8 mouse cellular contexts compared by ENCODE assay signal in the genomic region with DNA sequence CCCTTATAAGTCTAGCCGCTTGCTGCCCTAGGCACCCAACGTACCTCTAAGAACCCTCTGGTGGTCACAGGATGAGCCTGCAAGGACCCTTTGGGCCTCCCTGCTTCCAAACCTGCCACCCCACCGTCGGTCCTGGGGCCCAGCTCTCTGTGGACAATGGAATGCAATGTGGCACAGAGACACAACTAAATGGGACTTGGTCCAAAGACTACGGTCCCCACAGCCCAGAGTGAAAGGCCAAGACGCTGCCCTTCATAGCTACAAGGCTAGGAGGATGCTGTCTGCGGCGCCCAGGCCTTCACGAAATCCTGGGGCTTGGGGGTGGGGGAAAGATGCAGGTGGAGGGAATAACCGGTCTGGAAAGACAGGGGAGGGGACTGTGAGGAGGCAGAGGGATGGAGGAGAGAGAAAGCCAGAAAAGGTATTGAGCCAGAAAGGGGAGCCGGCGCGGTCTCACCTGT. TPM values are rescaled to one million over a fixed set of nuclear protein-coding genes. Genes with fewer than 3 reads are reported as not detected.
DNase-seq lines count a peak whose midpoint lies in the region; ATAC-seq and TF ChIP-seq lines count a peak whose summit lies in the region.

No protein-coding gene starts in this region.

- no peaks in the 10 kb centered on the region for H3K9me3 ChIP-seq in forebrain, embryonic 15.5 days
- H3K9me3 ChIP-seq in liver, embryonic 14.5 days (ENCODE audit: control insufficient read depth, low read length), result no peaks in the 10 kb centered on the region
- H3K9me3 ChIP-seq in stomach, postnatal 0 days (ENCODE audit: control insufficient read depth, low read length), result no peaks in the 10 kb centered on the region

- H3K27me3 ChIP-seq in forebrain, embryonic 15.5 days, result no peaks in the 10 kb centered on the region
- H3K27me3 ChIP-seq in liver, embryonic 14.5 days (ENCODE audit: control insufficient read depth, insufficient read depth, low read length), result peaks cover 36% of the 10 kb centered on the region
- H3K27me3 ChIP-seq in stomach, postnatal 0 days (ENCODE audit: control insufficient read depth, insufficient read depth, low read length), result no peaks in the 10 kb centered on the region

- peaks cover 26% of the 10 kb centered on the region for H3K36me3 ChIP-seq in forebrain, embryonic 15.5 days
- no peaks in the 10 kb centered on the region for H3K36me3 ChIP-seq in liver, embryonic 14.5 days (replicated peaks; ENCODE audit: control insufficient read depth, insufficient read depth, low read depth)
- H3K36me3 ChIP-seq in stomach, postnatal 0 days (ENCODE audit: control insufficient read depth, insufficient read depth, low read length), result no peaks in the 10 kb centered on the region

- H3K4me3 ChIP-seq in forebrain, embryonic 15.5 days, result peak overlapping the region; percentile 78
- H3K4me3 ChIP-seq in liver, embryonic 14.5 days (ENCODE audit: insufficient read depth in 1 of 2, low read depth in 2 of 2, low read length in 2 of 2), result no peak overlapping the region
- H3K4me3 ChIP-seq in stomach, postnatal 0 days (ENCODE audit: low read depth, low read length), result peak overlapping the region; percentile 37

- H3K4me2 ChIP-seq in forebrain, embryonic 15.5 days (replicated peaks), result peak overlapping the region; percentile 86
- H3K4me2 ChIP-seq in liver, embryonic 14.5 days (ENCODE audit: low read depth), result peak overlapping the region; percentile 19; the same call in 1 of the 2 replicates
- peak overlapping the region; percentile 58 for H3K4me2 ChIP-seq in stomach, postnatal 0 days (replicated peaks; ENCODE audit: low read depth)

- peak; percentile 20; the same call in 1 of the 2 replicates for TF ChIP-seq CTCF in liver, embryonic 14.5 days (IDR thresholded peaks at IDR 0.05; ENCODE audit: low read depth)
- TF ChIP-seq CTCF in stomach, postnatal 0 days (IDR thresholded peaks at IDR 0.05; ENCODE audit: low read depth), result peak; percentile 65

- 6% methylated on average over 13 of the region's 13 CpGs for WGBS in forebrain, embryonic 15.5 days
- 20% methylated on average over 13 of the region's 13 CpGs for WGBS in liver, embryonic 14.5 days (ENCODE audit: insufficient replicate concordance)
- 12% methylated on average over 10 of the region's 13 CpGs for WGBS in stomach, postnatal 0 days

- H3K9ac ChIP-seq in forebrain, embryonic 15.5 days (replicated peaks), result peak overlapping the region; percentile 78
- no peak overlapping the region for H3K9ac ChIP-seq in liver, embryonic 14.5 days (replicated peaks)
- H3K9ac ChIP-seq in stomach, postnatal 0 days (ENCODE audit: low read length), result peak overlapping the region; percentile 50

- peak; percentile 0 for ATAC-seq in forebrain, embryonic 15.5 days (replicated peaks)
- no peak for ATAC-seq in liver, embryonic 14.5 days (ENCODE audit: insufficient read depth)
- ATAC-seq in stomach, postnatal 0 days (ENCODE audit: low FRiP score, low TSS enrichment), result no peak

- TF ChIP-seq EP300 in liver, embryonic 14.5 days (IDR thresholded peaks at IDR 0.05; ENCODE audit: low read depth), result no peak
- no peak for TF ChIP-seq EP300 in stomach, postnatal 0 days (optimal IDR thresholded peaks at IDR 0.05)

- peak; percentile 42 to 59 for DNase-seq in layer of hippocampus, postnatal 14 days (ENCODE audit: low spot score in 2 of 2)
- no peak for DNase-seq in layer of hippocampus, adult 8-10 months (ENCODE audit: low spot score in 2 of 2)
- DNase-seq in cerebellum, adult 18-20 months, result peak; percentile 48 to 58
- DNase-seq in liver, embryonic 14.5 days (ENCODE audit: low read depth in 3 of 3, low spot score in 3 of 3), result no peak
- no peak for DNase-seq in stomach, postnatal 0 days (ENCODE audit: low spot score)
- no peak for DNase-seq in thymus, postnatal 25 days
- DNase-seq in kidney, postnatal 36 days, result no peak

- peaks cover 46% of the 10 kb centered on the region for H3K4me1 ChIP-seq in forebrain, embryonic 15.5 days
- H3K4me1 ChIP-seq in liver, embryonic 14.5 days (replicated peaks; ENCODE audit: control insufficient read depth in 2 of 2, insufficient read depth in 2 of 2, low read length in 1 of 2), result peaks cover 2 to 5% of the 10 kb centered on the region in 2 experiments; a peak in 3 of 4 replicates
- 0 out of 2 replicates have a peak, but pooled peaks cover 3% of the 10 kb centered on the region for H3K4me1 ChIP-seq in stomach, postnatal 0 days (replicated peaks; ENCODE audit: control insufficient read depth, insufficient read depth)

- peak overlapping the region; percentile 98 for H3K27ac ChIP-seq in forebrain, embryonic 15.5 days (replicated peaks)
- no peak overlapping the region for H3K27ac ChIP-seq in liver, embryonic 14.5 days
- peak overlapping the region; percentile 75 for H3K27ac ChIP-seq in stomach, postnatal 0 days (replicated peaks)

RNA-seq across cellular contexts. Expression of a gene that starts 0.8 kb away (rescaled TPM):
- total RNA-seq in layer of hippocampus, postnatal 14 days (2021), result 10 to 100 TPM; 58.1 to 61.9 TPM
- total RNA-seq in layer of hippocampus, adult 8-10 months (2022), result 10 to 100 TPM; 35.7 to 52.6 (median 47.5) TPM
- polyA plus RNA-seq in forebrain, embryonic 15.5 days (2015; fragmentation: Nextera tagmentation; extraction: Ambion mirVana), result 66.9 and 67.4 TPM in 2 replicates
- polyA plus RNA-seq in liver, embryonic 14.5 days (2012; rRNA removed), result 2.3 and 4.0 TPM in 2 replicates
- 6.2 and 6.4 TPM in 2 replicates for polyA plus RNA-seq in liver, embryonic 14.5 days (2014; fragmentation: Nextera tagmentation; extraction: Ambion mirVana)
- polyA plus RNA-seq in stomach, postnatal 0 days (2015; fragmentation: Nextera tagmentation; extraction: Ambion mirVana), result 7.3 and 7.4 TPM in 2 replicates

RNA-seq across cellular contexts. Expression of a gene that starts 20.8 kb away (rescaled TPM):
- 10 to 100 TPM; 47.2 to 52.5 TPM for total RNA-seq in layer of hippocampus, postnatal 14 days (2021)
- total RNA-seq in layer of hippocampus, adult 8-10 months (2022), result 10 to 100 TPM; 45.5 to 52.5 (median 48.4) TPM
- polyA plus RNA-seq in forebrain, embryonic 15.5 days (2015; fragmentation: Nextera tagmentation; extraction: Ambion mirVana), result 27.5 and 31.5 TPM in 2 replicates
- polyA plus RNA-seq in liver, embryonic 14.5 days (2012; rRNA removed), result 55.1 and 63.6 TPM in 2 replicates
- 27.7 and 30.4 TPM in 2 replicates for polyA plus RNA-seq in liver, embryonic 14.5 days (2014; fragmentation: Nextera tagmentation; extraction: Ambion mirVana)
- polyA plus RNA-seq in stomach, postnatal 0 days (2015; fragmentation: Nextera tagmentation; extraction: Ambion mirVana), result 29.3 and 31.2 TPM in 2 replicates

RNA-seq across cellular contexts. Expression of a gene that starts 33.4 kb away (rescaled TPM):
- total RNA-seq in layer of hippocampus, postnatal 14 days (2021), result not detected
- total RNA-seq in layer of hippocampus, adult 8-10 months (2022), result not detected
- not detected in 2 replicates for polyA plus RNA-seq in forebrain, embryonic 15.5 days (2015; fragmentation: Nextera tagmentation; extraction: Ambion mirVana)
- not detected in 2 replicates for polyA plus RNA-seq in liver, embryonic 14.5 days (2012; rRNA removed)
- polyA plus RNA-seq in liver, embryonic 14.5 days (2014; fragmentation: Nextera tagmentation; extraction: Ambion mirVana), result not detected in 2 replicates
- polyA plus RNA-seq in stomach, postnatal 0 days (2015; fragmentation: Nextera tagmentation; extraction: Ambion mirVana), result 2.6 and 5.3 TPM in 2 replicates

RNA-seq across cellular contexts. Expression of a gene that starts 53.3 kb away (rescaled TPM):
- total RNA-seq in layer of hippocampus, postnatal 14 days (2021), result 10 to 100 TPM in 1 of 2 experiments, 1 to 10 TPM in 1; 5.6 to 11.9 TPM
- total RNA-seq in layer of hippocampus, adult 8-10 months (2022), result 1 to 10 TPM; 4.8 to 7.3 (median 6.9) TPM
- 4.1 and 6.7 TPM in 2 replicates for polyA plus RNA-seq in forebrain, embryonic 15.5 days (2015; fragmentation: Nextera tagmentation; extraction: Ambion mirVana)
- 0.04 and 0.14 TPM in 2 replicates for polyA plus RNA-seq in liver, embryonic 14.5 days (2012; rRNA removed)
- not detected in 2 replicates for polyA plus RNA-seq in liver, embryonic 14.5 days (2014; fragmentation: Nextera tagmentation; extraction: Ambion mirVana)
- 11.6 and 12.8 TPM in 2 replicates for polyA plus RNA-seq in stomach, postnatal 0 days (2015; fragmentation: Nextera tagmentation; extraction: Ambion mirVana)

RNA-seq across cellular contexts. Expression of a gene that starts 58.4 kb away (rescaled TPM):
- total RNA-seq in layer of hippocampus, postnatal 14 days (2021), result 10 to 100 TPM; 51.8 to 54.5 TPM
- total RNA-seq in layer of hippocampus, adult 8-10 months (2022), result 10 to 100 TPM; 47.4 to 53.9 (median 52.2) TPM
- polyA plus RNA-seq in forebrain, embryonic 15.5 days (2015; fragmentation: Nextera tagmentation; extraction: Ambion mirVana), result 104 and 107 TPM in 2 replicates
- 33.1 and 36.8 TPM in 2 replicates for polyA plus RNA-seq in liver, embryonic 14.5 days (2012; rRNA removed)
- polyA plus RNA-seq in liver, embryonic 14.5 days (2014; fragmentation: Nextera tagmentation; extraction: Ambion mirVana), result 39.0 and 39.4 TPM in 2 replicates
- polyA plus RNA-seq in stomach, postnatal 0 days (2015; fragmentation: Nextera tagmentation; extraction: Ambion mirVana), result 45.7 and 45.9 TPM in 2 replicates

Comparison
In these comparisons a context has a peak if more than half of its experiments do, and no peak if none do; other contexts are left out.
1. DNase-seq: peak in layer of hippocampus, postnatal 14 days (2 of 2) and cerebellum, adult 18-20 months (2 of 2); none in layer of hippocampus, adult 8-10 months (0 of 2), liver, embryonic 14.5 days (0 of 3), stomach, postnatal 0 days (single experiment), thymus, postnatal 25 days (single experiment) and kidney, postnatal 36 days (0 of 2).
2. H3K4me2 ChIP-seq: peak in every context shown above with its lines; median percentile 86 in forebrain, embryonic 15.5 days; 58 in stomach, postnatal 0 days; 19 in liver, embryonic 14.5 days.
3. H3K4me3 ChIP-seq: peak in forebrain, embryonic 15.5 days (single experiment) and stomach, postnatal 0 days (single experiment); none in liver, embryonic 14.5 days (0 of 2).